Mouse (Mus musculus): ENCODE data around the gene Prss35.
A peak's percentile ranks its signal among the peaks of the same experiment; 100 is the strongest.

Gene Prss35

DNA sequence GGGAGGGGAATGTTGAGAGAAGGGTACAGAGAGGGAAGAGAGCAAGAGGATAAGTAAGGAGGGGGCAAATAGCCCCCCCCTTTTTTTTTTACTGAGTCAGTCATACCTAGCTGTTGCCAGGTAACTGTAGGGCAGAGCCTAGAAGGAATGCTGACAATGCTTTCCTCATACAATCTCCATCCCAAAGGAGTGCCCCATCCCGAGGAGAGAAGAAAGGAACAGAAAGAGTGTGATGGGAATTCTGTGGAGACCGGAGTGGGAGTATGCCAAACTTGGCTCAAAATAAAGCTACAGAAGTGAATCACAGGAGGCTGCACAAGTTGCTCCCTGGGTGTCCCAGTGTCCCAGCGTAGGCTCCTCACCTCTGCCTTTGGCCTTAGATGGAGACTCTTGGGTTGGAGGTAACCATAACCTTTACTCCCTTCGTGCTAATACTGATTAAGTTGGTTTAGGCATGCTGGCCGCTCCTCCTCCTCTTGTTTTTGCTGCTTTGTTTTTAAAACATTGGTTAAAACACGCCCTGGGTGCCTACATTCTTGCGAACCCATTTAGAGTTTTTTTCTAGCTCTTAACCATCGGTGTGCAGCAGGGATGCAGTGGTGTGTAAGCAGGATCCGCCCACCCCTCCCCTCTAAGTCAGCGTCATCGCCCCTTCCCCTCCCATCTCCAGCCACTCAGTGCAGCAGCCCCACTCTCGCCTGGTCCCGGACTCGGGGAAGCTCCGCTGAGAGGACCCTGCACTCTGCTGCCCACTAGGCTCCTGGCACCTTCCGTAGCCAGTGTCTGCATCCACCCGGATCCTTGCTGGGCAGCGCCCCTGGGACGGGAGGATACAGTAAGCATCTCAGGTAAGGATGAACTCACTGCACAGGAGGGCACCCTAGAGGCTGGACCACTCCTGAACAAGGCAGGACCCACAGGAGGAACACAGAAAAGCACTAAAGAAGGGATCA is at the start of gene Prss35:
TSS of gene Prss35 (plus strand) at position 691 of the 953 bp plus-strand sequence.
- no peak for DNase-seq (ENCODE audit: low spot score in 2 of 2)

DNA sequence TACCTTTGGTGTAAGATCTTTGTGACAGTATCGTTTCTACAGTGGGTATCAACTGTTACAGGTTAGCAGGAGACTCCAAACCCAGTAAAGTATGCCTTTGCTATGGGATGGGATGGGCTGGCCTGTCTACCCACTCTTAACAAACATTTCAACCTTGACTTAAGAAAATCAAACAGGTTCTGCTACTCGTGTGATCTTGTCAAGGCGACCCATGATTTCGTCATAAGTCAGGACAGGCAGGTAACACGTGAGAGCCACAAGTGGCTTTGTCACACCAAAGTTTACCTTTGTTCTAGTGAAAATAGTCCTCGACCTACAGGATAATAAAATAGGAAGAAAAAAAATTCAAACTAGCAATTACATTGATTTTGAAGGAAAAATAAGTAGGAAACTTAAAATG is 49.5 kb upstream of the Prss35 start:
- DNase-seq (ENCODE audit: low spot score in 2 of 2) = no peak

GRCm38 (mm10) chr9:86694644-86695043 is 48.8 kb upstream of the Prss35 start:
- DNase-seq (ENCODE audit: low spot score in 2 of 2) = no peak

- peak in 1 of 2 experiments; percentile 15 for DNase-seq (ENCODE audit: low spot score in 2 of 2)
Observed at GRCm38 (mm10) chr9:86695199-86695817, 48.1 kb upstream of the Prss35 start.

DNA sequence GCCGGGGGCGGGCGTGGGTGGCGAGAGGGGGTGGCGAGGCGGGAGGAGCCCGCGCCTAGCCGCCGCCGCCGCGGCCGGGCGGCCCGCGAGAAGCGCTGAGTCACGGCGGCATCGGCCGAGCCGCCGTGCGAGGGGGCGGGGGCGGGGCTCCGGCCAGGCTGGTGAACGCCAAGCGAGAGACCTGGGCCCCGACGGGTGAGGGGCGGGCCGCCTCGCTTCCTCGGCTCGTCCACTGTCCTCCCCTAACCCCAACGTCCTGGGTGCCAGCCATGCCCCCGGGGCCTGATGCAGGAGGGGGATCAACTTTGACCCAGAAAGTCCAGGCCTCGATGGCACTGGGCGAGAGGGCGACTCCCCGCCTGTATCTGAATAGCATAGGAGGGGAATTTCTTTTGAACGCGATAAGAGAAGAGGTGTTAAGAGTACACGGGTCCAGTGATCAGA is 47.6 kb upstream of the Prss35 start, which contains the start of gene Me1:
TSS of gene Me1 (minus strand) at position 136 of the 444 bp plus-strand sequence.
- DNase-seq (ENCODE audit: low spot score in 2 of 2) = peak in 1 of 2 experiments; percentile 5

DNA sequence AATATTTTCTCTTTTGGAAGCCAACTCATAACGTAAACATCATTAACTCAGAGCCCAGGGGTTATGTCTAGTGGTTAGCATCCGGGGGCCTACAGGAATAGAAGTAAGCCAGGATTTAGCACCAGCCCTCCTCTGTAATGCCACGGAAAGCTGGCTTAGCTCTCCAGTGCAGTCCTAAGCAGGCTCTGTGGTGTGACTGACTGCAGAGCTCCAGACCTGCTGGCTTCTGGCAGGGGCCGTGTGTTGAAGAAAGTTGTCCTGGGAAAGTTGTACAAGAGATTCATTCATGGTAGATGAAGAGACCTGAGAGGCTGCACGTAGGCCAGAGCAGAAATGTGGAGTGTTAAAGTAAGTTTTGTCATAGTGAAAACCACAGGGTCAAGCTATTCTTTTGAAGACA is 42.2 kb upstream of the Prss35 start:
- DNase-seq (ENCODE audit: low spot score in 2 of 2) = no peak

GRCm38 (mm10) chr9:86701844-86702243 is 41.6 kb upstream of the Prss35 start:
- no peak for DNase-seq (ENCODE audit: low spot score in 2 of 2)

- no peak for DNase-seq (ENCODE audit: low spot score in 2 of 2)
Observed at GRCm38 (mm10) chr9:86707431-86707830, 36.0 kb upstream of the Prss35 start.

DNA sequence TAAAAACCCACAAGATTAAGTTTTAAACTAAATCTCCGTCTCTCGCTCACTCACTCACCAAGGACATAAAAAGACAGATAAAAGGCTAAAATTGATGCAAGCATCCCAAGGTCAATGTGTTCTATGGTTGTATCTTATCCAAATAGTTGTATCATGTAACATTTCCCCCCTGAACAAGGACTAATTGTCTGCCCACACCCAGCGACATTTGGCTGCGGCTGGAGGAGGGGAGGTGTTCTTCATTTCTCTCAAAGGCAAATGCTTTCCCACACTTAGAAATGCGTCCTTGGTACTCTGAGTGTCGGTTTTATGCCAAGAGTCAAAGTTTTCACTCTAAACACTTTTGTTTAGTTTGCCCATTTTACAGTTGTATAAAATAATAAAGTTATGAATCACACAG is 34.5 kb upstream of the Prss35 start:
- no peak for DNase-seq (ENCODE audit: low spot score in 2 of 2)

GRCm38 (mm10) chr9:86710091-86710634 is 33.3 kb upstream of the Prss35 start:
- DNase-seq (ENCODE audit: low spot score in 2 of 2) = no peak

DNA sequence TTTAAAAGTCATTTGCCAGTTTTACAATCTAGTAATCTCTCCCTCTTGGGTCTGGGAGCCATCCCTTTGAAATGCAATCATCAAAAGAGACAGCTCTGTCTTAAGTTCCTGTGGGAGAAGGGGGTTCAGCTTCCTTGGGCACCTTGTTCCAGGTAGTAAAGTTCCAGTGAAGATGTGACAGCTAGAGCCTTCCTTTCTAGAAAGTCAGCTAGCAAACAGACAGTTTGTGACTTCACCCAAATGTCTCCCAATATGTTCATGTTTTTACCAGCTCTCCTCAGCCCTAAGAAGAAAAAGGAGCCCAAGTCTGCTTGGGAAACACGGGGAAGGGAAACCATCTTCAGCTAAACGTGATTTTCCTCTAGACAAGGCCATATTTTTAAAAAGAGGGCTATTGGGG is 30.8 kb upstream of the Prss35 start:
- no peak for DNase-seq (ENCODE audit: low spot score in 2 of 2)

DNA sequence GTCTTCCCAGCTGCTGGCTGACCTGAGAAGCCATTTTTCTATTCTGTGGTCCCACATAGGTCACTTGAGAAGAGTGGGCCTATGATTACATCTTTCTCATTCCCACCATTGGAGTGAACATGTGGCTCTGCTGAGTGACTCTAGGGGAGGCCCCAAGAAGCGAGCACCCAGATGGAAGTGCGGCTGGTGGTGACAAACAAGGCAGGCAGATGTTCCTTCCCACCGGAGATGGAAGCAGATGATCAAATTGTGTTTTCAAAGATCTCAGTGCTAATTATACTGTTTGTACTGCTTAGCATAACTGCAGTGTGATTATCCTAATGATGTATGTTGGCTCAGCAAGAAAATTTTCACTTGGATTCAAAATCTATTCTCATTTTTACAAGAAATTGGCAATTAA is 29.4 kb upstream of the Prss35 start:
- DNase-seq (ENCODE audit: low spot score in 2 of 2) = no peak

GRCm38 (mm10) chr9:86716540-86716939 is 26.9 kb upstream of the Prss35 start:
- no peak for DNase-seq (ENCODE audit: low spot score in 2 of 2)

GRCm38 (mm10) chr9:86717119-86717518 is 26.3 kb upstream of the Prss35 start:
- no peak for DNase-seq (ENCODE audit: low spot score in 2 of 2)

DNA sequence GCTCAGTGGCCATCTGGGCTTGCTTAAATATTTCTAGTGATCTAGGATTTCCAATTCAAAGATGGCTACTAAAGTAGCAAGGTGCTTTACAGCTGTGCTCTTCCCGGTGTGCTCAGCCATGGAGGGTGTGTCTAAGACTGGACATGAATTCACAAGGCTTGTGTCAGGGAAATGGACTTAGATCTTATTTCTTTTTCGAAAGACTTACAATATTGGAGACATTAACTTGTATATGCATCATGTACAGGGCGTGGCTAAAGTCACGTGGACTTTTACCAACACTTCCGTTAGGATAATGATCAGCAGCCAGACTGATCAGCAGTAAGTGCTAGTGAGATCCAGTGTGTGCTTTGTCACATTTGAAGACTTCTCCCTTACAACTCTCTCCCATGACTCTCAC is 23.2 kb upstream of the Prss35 start:
- DNase-seq (ENCODE audit: low spot score in 2 of 2) = no peak

DNA sequence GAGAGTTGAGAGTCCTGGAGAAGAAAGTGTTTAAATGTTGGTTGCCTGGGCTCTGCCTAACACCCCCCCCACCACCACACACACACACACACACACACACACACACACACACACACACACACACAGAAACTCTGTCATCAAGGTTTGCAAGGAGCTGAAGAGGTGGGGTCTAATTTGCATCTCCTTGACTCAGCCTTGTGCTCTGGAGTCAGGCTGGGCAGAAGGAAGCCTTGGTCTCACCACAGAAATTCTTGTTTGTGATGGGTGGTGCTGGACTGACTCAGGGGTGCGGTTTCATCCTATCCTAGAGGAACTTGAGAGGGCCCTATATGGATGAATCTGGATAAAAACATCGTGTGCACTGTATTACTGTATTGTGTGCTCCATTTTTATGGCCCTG is 22.7 kb upstream of the Prss35 start:
- DNase-seq (ENCODE audit: low spot score in 2 of 2) = no peak

DNA sequence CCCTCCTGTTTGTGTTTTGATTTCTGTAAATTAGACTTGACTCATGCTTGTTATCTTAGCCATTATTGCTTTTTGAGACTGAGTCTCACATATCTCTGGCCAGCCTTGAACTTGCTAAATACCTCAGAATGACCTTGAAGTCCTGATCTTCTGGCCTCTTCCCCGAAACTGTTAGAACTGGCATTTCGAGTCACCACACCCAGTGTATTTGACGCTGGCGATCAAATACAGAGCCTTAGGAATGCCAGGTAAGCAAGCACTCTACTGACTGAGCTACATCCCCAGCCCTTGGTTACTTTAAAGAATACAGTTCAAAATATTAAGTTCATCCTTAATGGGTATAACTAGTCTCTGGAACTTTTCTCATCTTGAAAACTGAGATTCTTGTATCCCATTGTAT is 18.4 kb upstream of the Prss35 start:
- DNase-seq (ENCODE audit: low spot score in 2 of 2) = no peak

GRCm38 (mm10) chr9:86725604-86726380 is 17.7 kb upstream of the Prss35 start:
- DNase-seq (ENCODE audit: low spot score in 2 of 2) = no peak

DNA sequence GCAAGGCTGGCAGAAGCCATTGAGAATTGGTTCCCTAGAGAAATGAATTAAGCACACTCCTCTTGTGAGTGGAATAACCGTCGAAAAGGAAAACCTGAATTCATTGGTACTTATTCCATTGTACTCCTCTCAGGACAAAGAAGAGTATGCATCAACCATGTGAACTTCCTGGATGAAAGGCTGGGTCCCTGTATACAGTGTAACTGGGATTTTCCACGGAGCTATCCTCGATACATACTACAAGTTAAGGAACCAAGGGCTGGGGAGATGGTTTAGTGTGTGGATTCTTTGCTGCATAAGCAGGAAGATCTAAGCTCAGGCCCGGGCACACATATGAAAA is 17.1 kb upstream of the Prss35 start:
- no peak for DNase-seq (ENCODE audit: low spot score in 2 of 2)

GRCm38 (mm10) chr9:86728214-86728814 is 15.1 kb upstream of the Prss35 start:
- no peak for DNase-seq (ENCODE audit: low spot score in 2 of 2)

DNA sequence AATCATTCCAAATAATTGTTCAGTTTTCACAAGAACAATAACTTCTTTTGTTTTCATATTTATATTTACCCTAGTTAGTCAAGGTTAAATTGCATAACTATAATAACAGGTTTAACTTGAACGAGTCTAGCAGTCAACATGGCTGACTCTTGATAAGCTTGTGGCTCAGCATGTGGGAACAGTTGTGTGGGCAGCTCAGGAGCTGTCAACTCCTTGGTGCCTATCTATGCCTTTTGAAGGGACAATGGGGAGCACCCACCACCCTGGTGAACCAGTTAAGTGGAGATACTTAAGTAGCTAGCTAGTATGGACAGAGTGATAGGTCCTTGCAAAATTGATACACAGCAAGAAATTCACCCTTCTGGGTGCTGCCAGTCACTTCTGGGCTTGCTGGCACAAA is 14.4 kb upstream of the Prss35 start:
- no peak for DNase-seq (ENCODE audit: low spot score in 2 of 2)

GRCm38 (mm10) chr9:86729811-86730210 is 13.6 kb upstream of the Prss35 start:
- DNase-seq (ENCODE audit: low spot score in 2 of 2) = no peak

All from right cerebral cortex, postnatal 36 days (tissue).